Mouse (Mus musculus) kidney, embryonic 14.5 days (tissue): ENCODE data around the gene Fxr2. TPM values are rescaled to one million over a fixed set of nuclear protein-coding genes. Genes with fewer than 3 reads are reported as not detected.

Source experiments
- ATAC-seq: fragments of 200-750 bp; cut with Nextera tagmentation; 2 replicates; pipeline ENCODE4 v1.8.0; 2017; ENCODE audit warnings: moderate number of reproducible peaks, mild to moderate bottlenecking, moderate TSS enrichment, moderate library complexity; ENCODE audit not compliant: low FRiP score, low TSS enrichment
- H3K27ac ChIP-seq: fragments of 300-500 bp; sonication (generic); 2 replicates; pipeline ENCODE4 v1.5.1; 2014; ENCODE audit warnings: low read depth, mild to moderate bottlenecking, low read length, moderate library complexity, mixed read lengths
- H3K27me3 ChIP-seq: fragments of 300-500 bp; sonication (generic); 2 replicates; pipeline ENCODE4 v1.6.1; 2014; ENCODE audit warnings: mild to moderate bottlenecking, low read length; ENCODE audit not compliant: control insufficient read depth, insufficient read depth
- H3K36me3 ChIP-seq: fragments of 300-500 bp; sonication (generic); 2 replicates; pipeline ENCODE4 v1.6.1; 2014; ENCODE audit warnings: low read length, mixed read lengths; ENCODE audit not compliant: control insufficient read depth, insufficient read depth
- H3K4me1 ChIP-seq: fragments of 300-500 bp; sonication (generic); 2 replicates; pipeline ENCODE4 v1.6.1; 2014; ENCODE audit warnings: low read length, mixed read lengths; ENCODE audit not compliant: control insufficient read depth, insufficient read depth
- H3K4me2 ChIP-seq: fragments of 300-500 bp; sonication (generic); replicated peaks from 2 replicates; pipeline ENCODE4 v1.6.1; 2014; ENCODE audit warnings: low read depth, mild to moderate bottlenecking, low read length
- H3K4me3 ChIP-seq: fragments of 300-500 bp; sonication (generic); 2 replicates; pipeline ENCODE4 v1.5.1; 2014; ENCODE audit warnings: mild to moderate bottlenecking, low read length
- H3K9ac ChIP-seq: fragments of 300-500 bp; sonication (generic); 2 replicates; pipeline ENCODE4 v1.6.1; 2014; ENCODE audit warnings: low read depth, mild to moderate bottlenecking, low read length, moderate library complexity
- H3K9me3 ChIP-seq: fragments of 300-500 bp; sonication (generic); 2 replicates; pipeline ENCODE4 v1.6.1; 2016; ENCODE audit warnings: low read length; ENCODE audit not compliant: control insufficient read depth
- WGBS: fragments of 180-500 bp; shearing (Covaris S2); extraction: QIAGEN DNeasy Blood & Tissue Kit; methylation state at CpG from one replicate; pipeline ENCODE4 v1.1.7; 2014; 5-methylcytosine and 5-hydroxymethylcytosine counted together
- polyA plus RNA-seq: library from polyadenylated mRNA; unstranded; fragments of >200 nt; fragmentation: Nextera tagmentation; extraction: Ambion mirVana; gene quantifications from 2 replicates; pipeline ENCODE4 v1.2.1, GENCODE M21; 2014

Gene Fxr2
- polyA plus RNA-seq, 1 experiment from 2014 or later = 30.7 TPM

- Histone ChIP-seq H3K36me3 (peaks cover 30% of the 10 kb centered on the region), H3K9ac (peak overlapping the region; percentile 84), H3K9me3 (no peaks in the 10 kb centered on the region), H3K4me1 (peaks cover 29% of the 10 kb centered on the region; the same call in 1 of the 2 replicates), H3K27me3 (no peaks in the 10 kb centered on the region), H3K4me3 (peak overlapping the region; percentile 83), H3K27ac (peak overlapping the region; percentile 74; the same call in 1 of the 2 replicates), H3K4me2 (peak overlapping the region; percentile 72)
- WGBS = 22% methylated on average over 24 of the region's 24 CpGs
- ATAC-seq = no peak
Observed at GRCm38 (mm10) chr11:69682209-69682839, 49.5 kb downstream of the Fxr2 start.

GRCm38 (mm10) chr11:69682840-69683533, 50.2 kb downstream of the Fxr2 start:
- WGBS = 27% methylated on average over 12 of the region's 12 CpGs
- Histone ChIP-seq H3K9me3 (no peaks in the 10 kb centered on the region), H3K36me3 (peaks cover 23% of the 10 kb centered on the region), H3K4me3 (peak overlapping the region; percentile 83), H3K9ac (peak overlapping the region; percentile 40; the same call in 1 of the 2 replicates), H3K4me1 (peaks cover 29% of the 10 kb centered on the region; the same call in 1 of the 2 replicates), H3K27ac (peak overlapping the region; percentile 17; the same call in 1 of the 2 replicates), H3K4me2 (peak overlapping the region; percentile 72), H3K27me3 (no peaks in the 10 kb centered on the region)
- ATAC-seq = peak; percentile 29; the same call in 1 of the 2 replicates

GRCm38 (mm10) chr11:69683576-69683975, 50.8 kb downstream of the Fxr2 start:
- Histone ChIP-seq H3K9ac (peak overlapping the region; percentile 40; the same call in 1 of the 2 replicates), H3K36me3 (peaks cover 17% of the 10 kb centered on the region; the same call in 1 of the 2 replicates), H3K27ac (peak overlapping the region; percentile 17; the same call in 1 of the 2 replicates), H3K4me2 (no peak overlapping the region), H3K4me1 (peaks cover 29% of the 10 kb centered on the region; the same call in 1 of the 2 replicates), H3K4me3 (no peak overlapping the region), H3K9me3 (no peaks in the 10 kb centered on the region), H3K27me3 (no peaks in the 10 kb centered on the region)
- 82% methylated on average over 7 of the region's 7 CpGs for WGBS
- no peak for ATAC-seq

GRCm38 (mm10) chr11:69684128-69684745, 51.4 kb downstream of the Fxr2 start:
- Histone ChIP-seq H3K27me3 (no peaks in the 10 kb centered on the region), H3K9ac (no peak overlapping the region), H3K36me3 (peaks cover 12% of the 10 kb centered on the region; the same call in 1 of the 2 replicates), H3K4me3 (no peak overlapping the region), H3K9me3 (no peaks in the 10 kb centered on the region), H3K27ac (no peak overlapping the region), H3K4me1 (peaks cover 29% of the 10 kb centered on the region; the same call in 1 of the 2 replicates), H3K4me2 (no peak overlapping the region)
- 83% methylated on average over 12 of the region's 12 CpGs for WGBS
- no peak for ATAC-seq

- WGBS = 86% methylated on average over 6 of the region's 6 CpGs
- no peaks in the 10 kb centered on the region for H3K9me3 ChIP-seq
Observed at GRCm38 (mm10) chr11:69684936-69685335, 52.1 kb downstream of the Fxr2 start.

GRCm38 (mm10) chr11:69685526-69686148, 52.8 kb downstream of the Fxr2 start, which contains the start of gene Tnfsf13:
Tnfsf13 (minus strand) TSS chr11:69685784.
- WGBS = 73% methylated on average over 10 of the region's 10 CpGs
- Histone ChIP-seq H3K27ac (peak within 1 kb of the TSS; percentile 47; the same call in 1 of the 2 replicates), H3K27me3 (no peaks in the 10 kb centered on the region), H3K4me2 (no peak within 1 kb of the TSS; the same call in 1 of the 2 replicates), H3K36me3 (no peaks in the 10 kb centered on the region), H3K4me1 (peaks cover 23% of the 10 kb centered on the region; the same call in 1 of the 2 replicates), H3K9me3 (no peaks in the 10 kb centered on the region), H3K4me3 (no peak within 1 kb of the TSS), H3K9ac (no peak within 1 kb of the TSS)
- no peak for ATAC-seq

More at GRCm38 (mm10) chr11:69684936-69685335, 52.1 kb downstream of the Fxr2 start:
- no peak for ATAC-seq
- Histone ChIP-seq H3K4me1 (peaks cover 28% of the 10 kb centered on the region; the same call in 1 of the 2 replicates), H3K36me3 (peaks cover 5% of the 10 kb centered on the region; the same call in 1 of the 2 replicates), H3K9ac (no peak overlapping the region), H3K27me3 (no peaks in the 10 kb centered on the region), H3K4me3 (no peak overlapping the region), H3K4me2 (no peak overlapping the region), H3K27ac (no peak overlapping the region)

- Histone ChIP-seq H3K4me3 (no peak overlapping the region), H3K36me3 (no peaks in the 10 kb centered on the region), H3K27me3 (no peaks in the 10 kb centered on the region), H3K9me3 (no peaks in the 10 kb centered on the region), H3K4me2 (no peak overlapping the region), H3K9ac (no peak overlapping the region), H3K4me1 (peaks cover 23% of the 10 kb centered on the region; the same call in 1 of the 2 replicates), H3K27ac (0 out of 2 replicates have a peak overlapping the region, but pooled peaks have one; percentile 19)
- no peak for ATAC-seq
- WGBS = 17% methylated on average over 4 of the region's 4 CpGs
Observed at GRCm38 (mm10) chr11:69686377-69686776, 53.6 kb downstream of the Fxr2 start.

GRCm38 (mm10) chr11:69687061-69687460, 54.3 kb downstream of the Fxr2 start:
- 0 out of 2 replicates have a peak overlapping the region, but pooled peaks have one; percentile 12 for H3K9ac ChIP-seq
- H3K27ac ChIP-seq = no peak overlapping the region
- no peaks in the 10 kb centered on the region for H3K9me3 ChIP-seq
- ATAC-seq = no peak
- H3K4me3 ChIP-seq = no peak overlapping the region
- H3K4me1 ChIP-seq = peaks cover 23% of the 10 kb centered on the region; the same call in 1 of the 2 replicates
- H3K4me2 ChIP-seq = no peak overlapping the region
- no peaks in the 10 kb centered on the region for H3K27me3 ChIP-seq
- whole genome bisulfite sequencing = 54% methylated on average over 5 of the region's 5 CpGs
- no peaks in the 10 kb centered on the region for H3K36me3 ChIP-seq
